In genomic region chr11:80101298-80101697, GRCm38 (mm10) we compare ENCODE assay signal across 1 mouse cellular context.
TF ChIP-seq lines count a peak whose summit lies in the region.

No protein-coding gene starts in this region.

TF ChIP-seq in MEL, 35 proteins besides CTCF, POLR2A, EP300 and RAD21 (continued from another document):
- TF ChIP-seq TAL1 (IDR thresholded peaks at IDR 0.05; ENCODE audit: low read length): 0 out of 2 replicates have a peak, but pooled peaks have one; percentile 20
- TF ChIP-seq GABPA (IDR thresholded peaks at IDR 0.05; ENCODE audit: low read depth, low read length): peak; percentile 61; the same call in 1 of the 2 replicates
- TF ChIP-seq GATA1 (IDR thresholded peaks at IDR 0.05; ENCODE audit: low read depth, low read length): peak; percentile 99
- TF ChIP-seq MAFK (IDR thresholded peaks at IDR 0.05; ENCODE audit: borderline replicate concordance, low read depth, low read length): peak; percentile 92
- peak; percentile 59 for TF ChIP-seq ZKSCAN1 (IDR thresholded peaks at IDR 0.05; ENCODE audit: low read depth, low read length)
- 0 out of 2 replicates have a peak, but pooled peaks have one; percentile 68 for TF ChIP-seq CHD1 (IDR thresholded peaks at IDR 0.05; ENCODE audit: low read depth, low read length)
- TF ChIP-seq NELFE (IDR thresholded peaks at IDR 0.05; ENCODE audit: low read depth, low read length): no peak
- peak; percentile 79; the same call in 1 of the 2 replicates for TF ChIP-seq MXI1 (IDR thresholded peaks at IDR 0.05; ENCODE audit: low read depth, low read length)
- TF ChIP-seq USF1 (IDR thresholded peaks at IDR 0.05; ENCODE audit: low read depth, low read length): no peak
- no peak for TF ChIP-seq POLR2AphosphoS5 (IDR thresholded peaks at IDR 0.05; ENCODE audit: borderline replicate concordance, low read depth, low read length)
- no peak for TF ChIP-seq POLR2AphosphoS2 (IDR thresholded peaks at IDR 0.05; ENCODE audit: low read length)
- peak; percentile 91 for TF ChIP-seq SIN3A (IDR thresholded peaks at IDR 0.05; ENCODE audit: low read length)
- no peak for TF ChIP-seq E2F4 (IDR thresholded peaks at IDR 0.05; ENCODE audit: borderline replicate concordance, low read depth, low read length)
- peak; percentile 100 for TF ChIP-seq RCOR1 (IDR thresholded peaks at IDR 0.05; ENCODE audit: low read depth, low read length)
- TF ChIP-seq MYB (IDR thresholded peaks at IDR 0.05; ENCODE audit: low read depth, low read length): peak; percentile 85
- TF ChIP-seq ZNF384 (IDR thresholded peaks at IDR 0.05; ENCODE audit: low read depth, low read length): peak; percentile 29; the same call in 1 of the 2 replicates
- no peak for TF ChIP-seq NRF1 (IDR thresholded peaks at IDR 0.05; ENCODE audit: insufficient read depth, low read depth, low read length, poor library complexity, severe bottlenecking)
- TF ChIP-seq MYC (IDR thresholded peaks at IDR 0.05; ENCODE audit: low read depth, low read length): 0 out of 2 replicates have a peak, but pooled peaks have one; percentile 55
- peak; percentile 40; the same call in 1 of the 2 replicates for TF ChIP-seq CHD2 (IDR thresholded peaks at IDR 0.05; ENCODE audit: low read length)
- no peak for TF ChIP-seq KAT2A (conservative IDR thresholded peaks at IDR 0.05; ENCODE audit: low read depth, low read length)
- no peak for TF ChIP-seq TBP (IDR thresholded peaks at IDR 0.05; ENCODE audit: low read depth, low read length)
- TF ChIP-seq ELF1 (IDR thresholded peaks at IDR 0.05; ENCODE audit: low read depth, low read length): 0 out of 2 replicates have a peak, but pooled peaks have one; percentile 40
- TF ChIP-seq MAZ (IDR thresholded peaks at IDR 0.05; ENCODE audit: low read depth, low read length): peak; percentile 68; the same call in 1 of the 2 replicates
- TF ChIP-seq HCFC1 (IDR thresholded peaks at IDR 0.05; ENCODE audit: low read depth, low read length): no peak
- TF ChIP-seq ZMIZ1 (IDR thresholded peaks at IDR 0.05; ENCODE audit: low read depth, low read length): 0 out of 2 replicates have a peak, but pooled peaks have one; percentile 45
- TF ChIP-seq TCF12 (IDR thresholded peaks at IDR 0.05; ENCODE audit: low read depth, low read length): peak; percentile 97
- no peak for TF ChIP-seq USF2 (IDR thresholded peaks at IDR 0.05; ENCODE audit: borderline replicate concordance in 1 of 2, insufficient read depth in 1 of 2, low read depth in 1 of 2, low read length in 2 of 2)
- TF ChIP-seq SMC3 (IDR thresholded peaks at IDR 0.05; ENCODE audit: low read depth, low read length): no peak
- TF ChIP-seq ETS1 (IDR thresholded peaks at IDR 0.05; ENCODE audit: low read depth, low read length): peak; percentile 95
- peak; percentile 51; the same call in 1 of the 2 replicates for TF ChIP-seq JUND (IDR thresholded peaks at IDR 0.05; ENCODE audit: low read depth, low read length)
- TF ChIP-seq UBTF (IDR thresholded peaks at IDR 0.05; ENCODE audit: borderline replicate concordance, insufficient read depth, low read depth, low read length): no peak
- peak; percentile 80; the same call in 1 of the 2 replicates for TF ChIP-seq BHLHE40 (IDR thresholded peaks at IDR 0.05; ENCODE audit: borderline replicate concordance, low read depth, low read length)
- 0 out of 2 replicates have a peak, but pooled peaks have one; percentile 32 for TF ChIP-seq MEF2A (IDR thresholded peaks at IDR 0.05; ENCODE audit: extremely low read depth, insufficient replicate concordance, low read depth, low read length, poor library complexity, severe bottlenecking)
